In genomic region chr5:74813396-74813795, GRCm38 (mm10) we compare ENCODE assay signal across 19 mouse cellular contexts.
A peak's percentile ranks its signal among the peaks of the same experiment; 100 is the strongest.
DNase-seq lines count a peak whose midpoint lies in the region; ATAC-seq and TF ChIP-seq lines count a peak whose summit lies in the region.
"Had no signal": no experiment of that assay in that cellular context is flagged by ENCODE, and none has a peak within 500 bp of the region (broad histone marks: within the 10 kb centered on the region; RNA-seq: fewer than 3 reads in every experiment).

No protein-coding gene starts in this region.

- ATAC-seq in kidney, embryonic 14.5 days (ENCODE audit: low FRiP score, low TSS enrichment): no peak

- H3K9ac ChIP-seq in kidney, embryonic 14.5 days (ENCODE audit: low read depth, low read length): no peak overlapping the region
- H3K9ac ChIP-seq: embryonic facial prominence, embryonic 15.5 days; forebrain, embryonic 12.5 days; heart, embryonic 15.5 days; hindbrain, embryonic 13.5 days; limb, embryonic 12.5 days had no signal

- 26% methylated on average over 3 of the region's 3 CpGs for WGBS in kidney, embryonic 14.5 days

- H3K9me3 ChIP-seq in kidney, embryonic 14.5 days (ENCODE audit: control insufficient read depth, low read length): no peaks in the 10 kb centered on the region
- H3K9me3 ChIP-seq in E14TG2a.4 (ENCODE audit: low read length): peaks cover 5% of the 10 kb centered on the region; the same call in 1 of the 2 replicates
- H3K9me3 ChIP-seq: embryonic facial prominence, embryonic 15.5 days; forebrain, embryonic 12.5 days; heart, embryonic 15.5 days; hindbrain, embryonic 13.5 days; limb, embryonic 12.5 days; midbrain, embryonic 10.5 days had no signal

- H3K27me3 ChIP-seq in kidney, embryonic 14.5 days (ENCODE audit: control insufficient read depth, insufficient read depth, low read length): no peaks in the 10 kb centered on the region
- H3K27me3 ChIP-seq in E14TG2a.4 (ENCODE audit: insufficient read depth, low read length): peaks cover 3% of the 10 kb centered on the region; the same call in 1 of the 2 replicates
- H3K27me3 ChIP-seq: embryonic facial prominence, embryonic 15.5 days; forebrain, embryonic 12.5 days had no signal

- no peak overlapping the region for H3K4me3 ChIP-seq in kidney, embryonic 14.5 days (ENCODE audit: low read length)
- peak overlapping the region; percentile 45 for H3K4me3 ChIP-seq in E14TG2a.4 (replicated peaks; ENCODE audit: low read length)
- H3K4me3 ChIP-seq: embryonic facial prominence, embryonic 15.5 days; forebrain, embryonic 12.5 days; heart, embryonic 15.5 days; hindbrain, embryonic 13.5 days; limb, embryonic 12.5 days; midbrain, embryonic 10.5 days had no signal

- no peak overlapping the region for H3K27ac ChIP-seq in kidney, embryonic 14.5 days (ENCODE audit: low read depth, low read length)
- H3K27ac ChIP-seq: embryonic facial prominence, embryonic 15.5 days; forebrain, embryonic 12.5 days; heart, embryonic 15.5 days; hindbrain, embryonic 13.5 days; limb, embryonic 12.5 days; midbrain, embryonic 10.5 days had no signal

- peak; percentile 27 for DNase-seq in adrenal gland, postnatal 14 days
- no peak for DNase-seq in adrenal gland, adult 8-10 months
- peak; percentile 92 for DNase-seq in kidney, adult 11 months
- DNase-seq in adipocyte (ENCODE audit: low spot score) (peak; percentile 75), MN1 (ENCODE audit: low spot score) (no peak)
- DNase-seq in right cerebral cortex, postnatal 10 days (ENCODE audit: low spot score in 2 of 2): no peak
- DNase-seq: cerebellum, adult 11 months; heart, adult 18-20 months; lung, adult 18-20 months; lung, postnatal 36 days; right cerebral cortex, postnatal 14 days had no signal

- no peak for TF ChIP-seq CTCF in E14TG2a.4 (conservative IDR thresholded peaks at IDR 0.05; ENCODE audit: low read length)

- no peak overlapping the region for H3K4me2 ChIP-seq in kidney, embryonic 14.5 days (replicated peaks; ENCODE audit: low read depth, low read length)
- H3K4me2 ChIP-seq: embryonic facial prominence, embryonic 15.5 days; forebrain, embryonic 12.5 days; heart, embryonic 15.5 days; hindbrain, embryonic 13.5 days; limb, embryonic 12.5 days had no signal

- H3K4me1 ChIP-seq in kidney, embryonic 14.5 days (ENCODE audit: control insufficient read depth, insufficient read depth, low read length): no peaks in the 10 kb centered on the region
- H3K4me1 ChIP-seq in E14TG2a.4 (replicated peaks; ENCODE audit: low read depth, low read length): peaks cover 70% of the 10 kb centered on the region
- H3K4me1 ChIP-seq: forebrain, embryonic 12.5 days; hindbrain, embryonic 13.5 days; midbrain, embryonic 10.5 days had no signal

- no peaks in the 10 kb centered on the region for H3K36me3 ChIP-seq in kidney, embryonic 14.5 days (ENCODE audit: control insufficient read depth, insufficient read depth, low read length)
- H3K36me3 ChIP-seq in E14TG2a.4 (ENCODE audit: insufficient read depth, low read length): no peaks in the 10 kb centered on the region
- H3K36me3 ChIP-seq: embryonic facial prominence, embryonic 15.5 days; forebrain, embryonic 12.5 days; heart, embryonic 15.5 days; hindbrain, embryonic 13.5 days; limb, embryonic 12.5 days; midbrain, embryonic 10.5 days had no signal

Comparison
In these comparisons a context has a peak if more than half of its experiments do, and no peak if none do; other contexts are left out.
1. DNase-seq: peak in adrenal gland, postnatal 14 days (single experiment), kidney, adult 11 months (single experiment) and adipocyte (single experiment); none in adrenal gland, adult 8-10 months (single experiment), right cerebral cortex, postnatal 10 days (0 of 2) and MN1 (single experiment).